Mouse (Mus musculus): Measurements from ENCODE around the gene Zdhhc1. TPM values are rescaled to one million over a fixed set of nuclear protein-coding genes. Genes with fewer than 3 reads are reported as not detected.

Zdhhc1 gene
- polyA plus RNA-seq, 1 experiment from 2014 or later, result 39.0 TPM

- no peak for ATAC-seq
- no peaks in the 10 kb centered on the region; the same call in 1 of the 2 replicates for H3K27me3 ChIP-seq (replicated peaks; ENCODE audit: control insufficient read depth, insufficient read depth, low read length)
- H3K4me3 ChIP-seq (ENCODE audit: low read length), result no peak overlapping the region
- H3K4me2 ChIP-seq (ENCODE audit: low read length), result no peak overlapping the region
- H3K4me1 ChIP-seq (ENCODE audit: control insufficient read depth, insufficient read depth, low read depth, low read length), result peaks cover 22% of the 10 kb centered on the region
- WGBS, result 92% methylated on average over 7 of the region's 7 CpGs
- no peak overlapping the region for H3K9ac ChIP-seq (ENCODE audit: low read depth, low read length)
- no peaks in the 10 kb centered on the region for H3K9me3 ChIP-seq (ENCODE audit: control insufficient read depth, low read length)
- H3K36me3 ChIP-seq (ENCODE audit: control insufficient read depth, insufficient read depth, low read length), result no peaks in the 10 kb centered on the region
- no peak overlapping the region for H3K27ac ChIP-seq (ENCODE audit: low read depth, low read length)
Observed at GRCm38 (mm10) chr8:105476161-105476560, 20.5 kb downstream of the Zdhhc1 start.

DNA sequence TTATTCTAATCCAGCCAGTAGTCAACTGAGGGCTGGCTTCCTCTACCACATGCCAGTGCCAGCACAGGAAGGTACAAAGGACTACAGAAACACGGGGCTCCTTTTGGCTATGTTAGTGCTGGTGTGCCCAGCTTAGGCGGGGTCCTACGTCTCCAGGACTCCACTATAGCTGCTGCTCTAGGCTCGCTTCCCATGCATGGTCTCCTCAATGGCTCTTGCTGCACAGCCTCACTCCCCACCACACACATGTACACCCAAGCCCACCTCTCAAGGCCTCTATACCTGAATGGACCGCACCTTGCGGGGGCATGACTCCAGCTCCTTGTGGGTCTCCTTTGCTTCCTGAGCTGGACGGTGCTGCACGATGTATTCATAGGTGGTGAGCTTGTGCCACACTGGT, 21.0 kb downstream of the Zdhhc1 start:
- Histone ChIP-seq H3K4me2 (ENCODE audit: low read length) (no peak overlapping the region), H3K27me3 (replicated peaks; ENCODE audit: control insufficient read depth, insufficient read depth, low read length) (no peaks in the 10 kb centered on the region; the same call in 1 of the 2 replicates), H3K36me3 (ENCODE audit: control insufficient read depth, insufficient read depth, low read length) (no peaks in the 10 kb centered on the region), H3K4me3 (ENCODE audit: low read length) (no peak overlapping the region), H3K27ac (ENCODE audit: low read depth, low read length) (no peak overlapping the region), H3K9me3 (ENCODE audit: control insufficient read depth, low read length) (no peaks in the 10 kb centered on the region), H3K4me1 (ENCODE audit: control insufficient read depth, insufficient read depth, low read depth, low read length) (peaks cover 26% of the 10 kb centered on the region), H3K9ac (ENCODE audit: low read depth, low read length) (no peak overlapping the region)
- ATAC-seq, result no peak
- 88% methylated on average over 8 of the region's 8 CpGs for WGBS

- Histone ChIP-seq H3K4me1 (ENCODE audit: control insufficient read depth, insufficient read depth, low read depth, low read length) (peaks cover 29% of the 10 kb centered on the region), H3K9ac (ENCODE audit: low read depth, low read length) (no peak overlapping the region), H3K27me3 (replicated peaks; ENCODE audit: control insufficient read depth, insufficient read depth, low read length) (no peaks in the 10 kb centered on the region; the same call in 1 of the 2 replicates), H3K4me2 (ENCODE audit: low read length) (no peak overlapping the region), H3K36me3 (ENCODE audit: control insufficient read depth, insufficient read depth, low read length) (no peaks in the 10 kb centered on the region), H3K27ac (ENCODE audit: low read depth, low read length) (no peak overlapping the region), H3K9me3 (ENCODE audit: control insufficient read depth, low read length) (no peaks in the 10 kb centered on the region), H3K4me3 (ENCODE audit: low read length) (no peak overlapping the region)
- 41% methylated on average over 4 of the region's 4 CpGs for WGBS
- ATAC-seq, result no peak
Observed at GRCm38 (mm10) chr8:105475254-105475653, 21.4 kb downstream of the Zdhhc1 start.

- Histone ChIP-seq H3K4me3 (ENCODE audit: low read length) (no peak overlapping the region), H3K27me3 (replicated peaks; ENCODE audit: control insufficient read depth, insufficient read depth, low read length) (no peaks in the 10 kb centered on the region; the same call in 1 of the 2 replicates), H3K4me2 (ENCODE audit: low read length) (no peak overlapping the region), H3K9ac (ENCODE audit: low read depth, low read length) (no peak overlapping the region; the same call in 1 of the 2 replicates), H3K4me1 (ENCODE audit: control insufficient read depth, insufficient read depth, low read depth, low read length) (peaks cover 33% of the 10 kb centered on the region), H3K27ac (ENCODE audit: low read depth, low read length) (no peak overlapping the region), H3K36me3 (ENCODE audit: control insufficient read depth, insufficient read depth, low read length) (no peaks in the 10 kb centered on the region), H3K9me3 (ENCODE audit: control insufficient read depth, low read length) (no peaks in the 10 kb centered on the region)
- WGBS, result 24% methylated on average over 5 of the region's 5 CpGs
- ATAC-seq, result no peak
Observed at GRCm38 (mm10) chr8:105474680-105475079, 22.0 kb downstream of the Zdhhc1 start.

DNA sequence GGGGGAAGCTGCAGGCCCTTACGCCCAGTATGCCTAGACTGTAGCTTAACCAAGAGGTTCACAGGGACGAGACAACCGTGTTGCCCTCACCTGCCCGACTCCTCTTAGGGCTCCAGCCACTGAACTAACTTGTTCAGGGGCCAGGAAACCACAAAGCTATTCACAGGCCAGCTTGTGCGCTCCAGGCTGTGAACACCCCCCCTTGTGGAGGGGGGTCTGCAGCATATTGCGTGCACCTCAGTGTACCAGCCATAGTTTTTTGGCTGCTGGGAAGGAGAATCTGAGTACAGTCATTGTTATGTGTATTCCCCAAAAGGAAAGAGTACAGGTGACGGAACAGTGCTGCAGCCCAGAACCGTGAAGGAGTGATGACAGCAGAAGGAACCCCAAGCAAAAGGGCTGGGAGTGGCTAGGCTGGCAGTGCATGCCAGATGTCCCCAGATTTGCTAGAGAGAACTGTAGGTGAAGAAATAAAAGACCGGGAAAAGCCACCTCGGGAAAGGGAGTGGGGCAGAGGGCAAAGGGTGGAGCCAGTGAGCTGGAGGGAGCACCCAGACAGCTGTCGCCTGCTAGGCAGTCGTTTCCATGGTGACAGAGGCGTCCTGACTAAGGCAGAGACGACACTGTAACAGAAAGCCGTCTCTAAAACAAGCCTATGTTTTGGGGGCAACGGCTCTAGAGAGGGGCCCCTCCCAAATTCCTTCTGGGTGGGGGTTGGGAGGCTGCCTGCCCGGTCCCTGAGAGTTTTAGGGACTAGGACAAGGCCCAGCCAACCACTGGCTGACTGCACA, 22.7 kb downstream of the Zdhhc1 start:
- Histone ChIP-seq H3K4me1 (ENCODE audit: control insufficient read depth, insufficient read depth, low read depth, low read length) (peaks cover 39% of the 10 kb centered on the region), H3K4me2 (ENCODE audit: low read length) (peak overlapping the region; percentile 8; the same call in 1 of the 2 replicates), H3K9me3 (ENCODE audit: control insufficient read depth, low read length) (no peaks in the 10 kb centered on the region), H3K4me3 (ENCODE audit: low read length) (no peak overlapping the region), H3K36me3 (ENCODE audit: control insufficient read depth, insufficient read depth, low read length) (no peaks in the 10 kb centered on the region), H3K9ac (ENCODE audit: low read depth, low read length) (no peak overlapping the region; the same call in 1 of the 2 replicates), H3K27me3 (replicated peaks; ENCODE audit: control insufficient read depth, insufficient read depth, low read length) (no peaks in the 10 kb centered on the region; the same call in 1 of the 2 replicates), H3K27ac (ENCODE audit: low read depth, low read length) (peak overlapping the region; percentile 6; the same call in 1 of the 2 replicates)
- WGBS, result 25% methylated on average over 17 of the region's 17 CpGs
- ATAC-seq, result no peak

- no peak overlapping the region for H3K4me3 ChIP-seq (ENCODE audit: low read length)
- H3K9me3 ChIP-seq (ENCODE audit: control insufficient read depth, low read length), result no peaks in the 10 kb centered on the region
- 59% methylated on average over 9 of the region's 9 CpGs for WGBS
- no peaks in the 10 kb centered on the region; the same call in 1 of the 2 replicates for H3K27me3 ChIP-seq (replicated peaks; ENCODE audit: control insufficient read depth, insufficient read depth, low read length)
- no peak for ATAC-seq
- H3K4me2 ChIP-seq (ENCODE audit: low read length), result no peak overlapping the region
- no peak overlapping the region for H3K27ac ChIP-seq (ENCODE audit: low read depth, low read length)
- H3K36me3 ChIP-seq (ENCODE audit: control insufficient read depth, insufficient read depth, low read length), result no peaks in the 10 kb centered on the region; the same call in 1 of the 2 replicates
- no peak overlapping the region for H3K9ac ChIP-seq (ENCODE audit: low read depth, low read length)
- peaks cover 42% of the 10 kb centered on the region for H3K4me1 ChIP-seq (ENCODE audit: control insufficient read depth, insufficient read depth, low read depth, low read length)
Observed at GRCm38 (mm10) chr8:105472983-105473382, 23.7 kb downstream of the Zdhhc1 start.

- no peaks in the 10 kb centered on the region for H3K9me3 ChIP-seq (ENCODE audit: control insufficient read depth, low read length)
- H3K9ac ChIP-seq (ENCODE audit: low read depth, low read length), result no peak overlapping the region; the same call in 1 of the 2 replicates
- no peak for ATAC-seq
- no peak overlapping the region for H3K4me2 ChIP-seq (ENCODE audit: low read length)
- no peak overlapping the region for H3K4me3 ChIP-seq (ENCODE audit: low read length)
- H3K27me3 ChIP-seq (replicated peaks; ENCODE audit: control insufficient read depth, insufficient read depth, low read length), result no peaks in the 10 kb centered on the region; the same call in 1 of the 2 replicates
- H3K36me3 ChIP-seq (ENCODE audit: control insufficient read depth, insufficient read depth, low read length), result peaks cover 1% of the 10 kb centered on the region; the same call in 1 of the 2 replicates
- 38% methylated on average over 23 of the region's 23 CpGs for WGBS
- peaks cover 44% of the 10 kb centered on the region for H3K4me1 ChIP-seq (ENCODE audit: control insufficient read depth, insufficient read depth, low read depth, low read length)
- no peak overlapping the region for H3K27ac ChIP-seq (ENCODE audit: low read depth, low read length)
Observed at GRCm38 (mm10) chr8:105472414-105472932, 24.2 kb downstream of the Zdhhc1 start.

DNA sequence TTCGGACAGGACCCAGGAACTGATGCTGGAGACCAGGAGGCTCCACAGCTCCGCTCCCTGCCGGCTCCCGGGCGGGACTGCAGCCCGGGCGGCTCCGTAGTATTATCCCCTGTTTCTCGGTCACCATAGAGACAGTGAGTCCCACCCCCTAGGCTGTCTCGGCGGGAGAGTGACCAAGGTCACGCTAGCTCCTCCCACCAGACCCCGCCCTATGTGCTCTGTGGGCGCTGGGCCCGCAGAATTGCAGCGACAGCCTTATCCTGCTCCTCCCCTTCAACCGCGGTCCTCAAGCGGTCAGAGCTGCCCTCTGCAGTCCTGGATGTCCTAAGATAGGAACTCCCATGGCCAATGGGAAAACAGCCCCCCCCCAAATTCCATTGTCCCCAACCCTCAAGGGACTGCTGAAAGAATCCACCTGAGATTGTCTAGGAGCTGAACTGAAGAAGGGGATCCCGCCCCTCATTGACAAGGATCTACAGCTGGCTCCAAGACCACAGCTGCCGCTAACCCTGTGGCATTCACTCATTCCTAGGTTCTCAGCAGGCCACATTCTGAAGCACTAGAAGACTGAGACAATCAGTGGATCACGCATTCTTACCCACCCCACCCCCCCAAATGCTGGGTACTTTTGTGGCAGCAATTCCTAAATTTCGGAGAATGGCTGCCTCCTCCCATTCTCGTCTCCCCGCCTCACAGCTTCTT, 25.2 kb downstream of the Zdhhc1 start, which contains the start of gene Tppp3:
Gene Tppp3, minus strand, starts transcription at position 213 of the 702 bp plus-strand sequence.
- Histone ChIP-seq H3K4me1 (ENCODE audit: control insufficient read depth, insufficient read depth, low read depth, low read length) (peaks cover 52% of the 10 kb centered on the region), H3K9ac (ENCODE audit: low read depth, low read length) (peak within 1 kb of the TSS; percentile 68), H3K27me3 (replicated peaks; ENCODE audit: control insufficient read depth, insufficient read depth, low read length) (no peaks in the 10 kb centered on the region; the same call in 1 of the 2 replicates), H3K4me3 (ENCODE audit: low read length) (peak within 1 kb of the TSS; percentile 48), H3K36me3 (ENCODE audit: control insufficient read depth, insufficient read depth, low read length) (peaks cover 7% of the 10 kb centered on the region), H3K27ac (ENCODE audit: low read depth, low read length) (peak within 1 kb of the TSS; percentile 78), H3K9me3 (ENCODE audit: control insufficient read depth, low read length) (no peaks in the 10 kb centered on the region), H3K4me2 (ENCODE audit: low read length) (peak within 1 kb of the TSS; percentile 51)
- 5% methylated on average over 25 of the region's 25 CpGs for WGBS
- ATAC-seq, result peak; percentile 89

Data from hindbrain, embryonic 16.5 days (tissue).